Mouse (Mus musculus): ENCODE data around the gene Scp2.

The Scp2 gene

DNA sequence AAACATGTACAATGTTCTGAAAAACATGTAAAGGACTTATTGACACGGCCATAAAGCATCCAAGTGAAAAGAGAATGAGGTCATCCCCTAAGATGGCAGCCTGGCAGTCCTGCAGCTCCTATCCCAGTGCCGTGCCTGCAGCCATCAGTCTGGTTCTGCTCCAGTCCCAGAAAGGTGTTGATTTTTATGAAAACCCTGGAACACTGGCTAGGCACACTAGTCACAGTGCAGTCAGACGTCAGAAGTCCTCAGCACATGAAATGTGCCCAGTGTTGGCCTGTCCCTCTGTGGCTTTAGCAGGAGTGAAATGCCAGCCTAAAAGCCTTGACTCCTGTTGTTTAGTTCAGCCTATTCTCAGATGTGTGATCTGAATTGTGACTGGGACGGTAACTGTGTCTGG, 84.0 kb downstream of the Scp2 start:
- DNase-seq (ENCODE audit: low read depth, low spot score): no peak

DNA sequence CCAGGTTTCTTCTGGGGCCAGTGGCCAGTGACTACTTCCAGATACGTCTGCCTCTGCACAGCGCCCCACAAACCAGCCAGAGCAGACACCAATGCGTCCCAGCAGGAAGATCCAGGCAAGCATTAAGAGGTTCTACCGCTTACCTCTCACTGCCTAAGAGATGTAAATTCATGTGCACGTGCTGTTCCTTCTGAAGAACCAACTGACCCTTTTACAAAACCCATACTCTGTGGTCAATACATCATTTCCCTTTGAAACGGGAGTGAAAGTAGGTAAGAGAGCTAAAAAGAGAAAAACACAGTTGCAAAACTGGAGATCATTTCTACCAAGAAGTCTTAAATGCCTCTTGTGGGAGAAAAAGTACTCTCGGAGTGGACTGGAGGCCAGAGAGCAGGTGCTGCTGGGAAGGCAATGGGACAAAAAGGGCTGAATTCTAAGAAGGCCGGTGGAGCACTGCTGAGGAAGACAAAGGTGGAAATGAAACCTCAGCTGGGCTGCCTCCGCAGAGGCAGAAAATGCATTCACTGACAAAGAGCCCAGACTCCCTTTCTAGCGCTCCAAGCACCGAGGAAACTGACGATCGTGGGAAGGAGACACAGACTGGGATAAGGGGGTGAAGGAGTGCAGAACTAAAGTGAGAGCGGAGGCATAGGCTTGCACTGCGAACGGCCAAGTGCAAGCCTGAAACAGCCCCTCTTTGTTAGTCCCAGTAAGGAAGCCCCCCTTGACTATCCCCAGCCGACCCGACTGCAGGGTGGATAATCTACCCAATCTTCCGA, 85.0 kb downstream of the Scp2 start:
- no peak for DNase-seq (ENCODE audit: low read depth, low spot score)

DNA sequence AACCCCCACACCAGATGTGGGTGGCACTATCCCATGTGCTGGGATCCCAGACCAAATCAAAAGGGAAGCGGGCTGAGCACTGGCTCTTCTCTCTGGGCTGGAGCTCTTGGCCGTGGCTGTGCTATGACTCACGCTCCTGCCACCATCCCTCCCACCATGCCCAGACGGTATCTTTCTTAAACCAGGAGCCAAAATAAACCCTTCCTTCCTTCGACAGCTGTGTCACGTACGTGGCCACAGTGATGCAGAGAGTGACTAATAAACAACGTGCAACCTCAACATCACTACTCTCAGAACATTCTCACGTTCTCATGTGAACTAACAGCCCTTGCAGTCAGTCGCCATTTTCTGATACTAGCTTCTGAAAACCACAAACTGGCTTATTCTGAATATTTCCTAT, 86.6 kb downstream of the Scp2 start:
- DNase-seq (ENCODE audit: low read depth, low spot score): peak; percentile 97

DNA sequence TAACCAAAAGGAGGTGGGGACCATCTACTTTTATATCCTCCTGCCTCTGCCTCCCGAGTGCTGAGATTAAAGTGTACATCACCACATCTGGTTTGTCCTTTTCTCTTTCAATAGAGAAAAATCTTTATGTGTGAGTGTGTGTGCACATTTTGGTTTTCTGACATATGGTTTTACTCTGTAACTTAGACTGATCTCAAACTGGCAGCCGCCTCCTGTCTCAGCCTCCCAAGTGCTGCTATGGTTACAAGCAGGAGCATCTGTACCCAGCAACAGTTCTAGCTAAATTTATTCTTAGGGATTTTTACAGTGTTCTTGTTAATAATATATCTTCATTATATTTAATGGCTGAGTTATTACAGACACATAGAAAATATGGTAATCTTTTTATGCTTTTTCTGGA, 87.6 kb downstream of the Scp2 start:
- no peak for DNase-seq (ENCODE audit: low read depth, low spot score)

DNA sequence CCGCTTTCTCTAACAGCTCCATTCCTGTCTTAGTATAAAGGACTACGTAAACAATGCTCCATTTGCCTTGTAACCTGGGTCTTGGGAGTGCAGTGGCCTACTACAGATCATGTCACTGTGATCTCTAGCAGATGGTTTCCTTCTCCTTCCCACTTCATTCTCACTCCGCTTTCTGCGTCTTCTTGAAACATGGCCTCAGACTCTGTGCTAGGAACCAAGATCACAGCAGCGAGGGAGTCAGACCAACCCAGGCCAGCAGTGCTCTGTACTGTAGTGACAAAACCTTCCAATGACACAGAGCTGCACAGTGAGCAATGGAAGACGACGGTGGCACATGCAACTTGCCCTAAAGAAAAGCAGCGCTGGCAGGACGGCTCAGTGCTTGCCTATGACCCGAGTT, 88.9 kb downstream of the Scp2 start:
- DNase-seq (ENCODE audit: low read depth, low spot score): no peak

DNA sequence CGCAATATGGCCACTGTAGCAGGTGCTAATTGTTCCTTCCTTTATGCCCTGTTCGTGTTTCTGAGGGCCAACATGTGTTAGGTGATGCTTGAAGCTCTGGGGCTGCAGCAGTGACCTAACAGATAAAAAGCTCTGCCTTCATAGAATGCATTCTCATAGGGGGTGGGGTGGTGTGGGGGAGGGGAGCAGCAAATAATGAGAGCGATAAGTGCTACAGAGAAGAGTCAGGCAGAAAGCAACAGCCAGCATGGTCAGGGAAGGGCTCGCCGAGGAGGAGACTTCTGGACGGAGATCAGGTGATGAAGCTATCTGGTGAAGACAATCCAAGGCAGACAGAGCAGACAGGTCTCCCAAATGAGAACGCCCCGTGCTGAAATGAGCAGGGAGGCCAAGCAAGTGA, 92.1 kb downstream of the Scp2 start:
- no peak for DNase-seq (ENCODE audit: low read depth, low spot score)

DNA sequence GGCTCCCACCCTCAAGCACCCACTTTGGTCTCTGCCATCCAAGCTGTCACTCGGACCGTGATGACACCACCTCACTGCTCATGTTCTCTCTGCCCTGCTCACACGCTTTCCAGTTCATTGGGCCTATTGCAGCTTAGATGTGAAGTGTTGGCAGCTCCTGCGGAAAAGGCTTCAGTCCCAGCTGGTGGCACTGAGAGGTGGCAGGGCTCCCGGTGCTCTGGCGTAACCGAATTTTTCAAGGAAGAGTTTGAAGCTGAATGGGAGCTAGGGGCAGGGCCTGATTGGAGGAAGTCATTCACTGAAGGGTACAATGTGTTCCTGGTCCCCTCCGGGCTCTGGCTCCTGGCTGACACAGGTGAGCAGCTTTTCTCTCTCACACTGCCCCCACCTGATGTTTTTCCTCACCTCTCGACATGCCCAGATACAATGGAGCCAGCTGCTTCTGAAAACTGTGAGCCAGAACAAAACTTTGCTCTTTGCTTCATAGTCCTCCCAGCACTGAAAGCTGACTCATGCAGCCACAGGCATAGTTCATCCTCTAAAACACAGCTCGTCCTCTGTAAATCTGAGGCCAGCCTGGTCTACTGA, 93.0 kb downstream of the Scp2 start:
- peak; percentile 20 for DNase-seq (ENCODE audit: low read depth, low spot score)

DNA sequence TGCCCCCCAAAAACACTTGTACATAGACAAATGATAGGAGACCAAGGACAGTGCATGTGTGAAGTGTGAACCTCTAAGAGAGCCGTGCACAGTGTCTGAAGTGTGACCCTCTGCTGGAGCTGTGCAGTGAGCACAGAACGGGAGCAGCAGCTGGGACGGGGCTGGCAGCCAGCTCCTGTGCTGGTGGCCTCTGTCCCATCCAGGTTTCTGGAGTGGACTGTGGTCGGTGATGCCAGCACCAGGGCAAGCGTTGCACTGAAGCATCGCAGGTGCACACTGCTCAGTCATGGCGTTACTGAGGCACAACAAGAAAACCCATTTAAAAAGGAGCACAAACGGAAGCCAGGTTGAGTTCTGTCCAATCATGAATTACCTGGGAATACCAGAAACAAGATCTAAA, 98.7 kb downstream of the Scp2 start:
- no peak for DNase-seq (ENCODE audit: low read depth, low spot score)

DNA sequence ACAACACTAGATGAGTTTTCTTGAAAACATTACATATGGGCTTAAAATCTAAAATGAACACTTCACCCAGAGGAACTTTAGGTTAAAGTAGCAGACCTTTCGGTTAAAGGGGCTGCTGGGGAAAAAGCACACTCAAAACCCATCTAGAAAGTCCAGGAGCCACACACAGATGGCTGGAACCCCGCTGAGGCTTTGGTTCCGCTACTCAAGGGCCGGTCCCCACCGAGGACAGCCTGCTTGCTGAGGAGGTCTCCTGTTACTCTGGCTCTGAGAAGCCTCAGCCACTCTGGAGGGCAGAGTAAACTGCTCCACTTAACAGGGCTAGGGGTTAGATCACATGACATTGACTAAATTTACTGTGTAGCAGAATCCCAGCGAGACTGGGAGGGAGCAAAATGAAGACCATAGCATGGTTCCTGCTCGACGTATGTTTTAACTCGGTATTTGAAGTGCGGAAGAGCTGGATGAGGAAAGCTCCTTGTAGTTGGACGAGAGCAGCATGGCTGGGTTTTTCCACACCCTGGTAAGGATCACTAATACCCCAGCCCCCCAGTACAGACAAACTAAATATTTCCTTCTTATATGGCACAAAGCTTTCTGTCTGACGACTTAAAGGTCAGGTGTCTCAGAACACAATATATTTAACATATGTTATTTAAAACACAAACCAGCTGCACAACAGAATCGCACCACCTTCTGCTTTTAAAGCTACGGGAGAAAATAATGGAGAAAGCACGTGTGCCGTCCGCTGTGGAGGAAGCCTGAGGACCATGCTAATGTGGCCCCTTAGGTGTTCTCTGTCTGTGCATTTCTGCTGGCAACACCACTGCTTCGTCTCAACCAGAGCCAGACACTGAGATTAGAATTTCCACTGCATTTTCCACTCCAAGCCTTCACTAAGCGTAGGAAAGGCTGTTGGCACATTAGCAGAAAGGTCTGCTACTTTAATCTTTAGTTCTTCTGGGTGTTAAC, 99.4 kb downstream of the Scp2 start:
- no peak for DNase-seq (ENCODE audit: low read depth, low spot score)

DNA sequence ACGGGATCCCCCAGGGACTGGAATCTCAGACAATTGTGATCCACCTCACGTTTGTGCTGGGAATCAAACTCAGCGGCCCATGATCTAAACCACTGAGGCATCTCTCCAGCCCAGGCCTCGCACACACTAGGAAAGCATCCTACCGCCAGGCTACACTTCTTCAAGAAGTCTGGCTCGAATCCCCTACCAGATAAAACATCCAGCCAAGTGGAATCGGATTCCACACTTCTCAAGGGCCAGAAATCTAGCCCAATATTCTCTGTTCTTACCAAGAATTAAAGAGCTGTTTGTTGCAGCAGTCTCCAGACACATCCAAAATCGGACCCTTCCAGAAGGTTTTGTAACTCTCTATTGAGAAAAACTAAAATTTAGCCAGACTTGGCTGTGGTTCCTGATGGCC, 107.8 kb downstream of the Scp2 start:
- DNase-seq (ENCODE audit: low read depth, low spot score): no peak

DNA sequence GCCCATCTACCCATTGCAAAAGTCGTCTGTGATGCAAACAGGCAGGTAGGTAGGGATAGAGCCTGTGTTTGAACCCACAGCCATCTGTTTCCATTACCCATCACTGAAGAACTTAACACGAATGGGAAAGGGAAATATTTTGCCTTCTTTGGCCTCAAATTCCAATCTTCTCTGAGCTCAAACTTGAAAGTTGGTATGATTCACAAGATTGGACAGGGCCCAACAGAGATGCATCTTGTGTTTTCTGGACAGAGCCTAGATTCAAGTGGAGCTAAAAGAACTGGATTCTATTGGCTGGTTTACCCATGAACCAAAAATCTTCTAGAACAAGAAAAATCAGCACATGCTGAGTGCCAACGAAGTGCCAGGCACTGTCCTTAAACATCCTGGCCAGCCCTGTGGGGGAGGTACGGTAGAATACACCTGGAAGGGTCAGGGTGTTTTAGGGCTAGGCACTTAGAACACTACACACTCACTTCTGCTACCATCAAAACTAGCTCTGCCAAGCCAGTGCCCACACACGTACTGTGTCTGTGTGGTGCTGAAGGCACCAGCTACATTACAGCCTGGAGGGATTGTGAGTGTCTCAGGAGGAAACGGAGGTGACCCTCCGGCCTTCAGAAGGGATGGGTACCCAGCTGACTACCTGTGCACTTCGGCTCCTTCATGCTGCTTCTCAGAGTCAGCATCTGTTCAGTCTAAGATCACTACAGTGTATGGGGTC, 111.6 kb downstream of the Scp2 start:
- DNase-seq (ENCODE audit: low read depth, low spot score): peak; percentile 79

DNA sequence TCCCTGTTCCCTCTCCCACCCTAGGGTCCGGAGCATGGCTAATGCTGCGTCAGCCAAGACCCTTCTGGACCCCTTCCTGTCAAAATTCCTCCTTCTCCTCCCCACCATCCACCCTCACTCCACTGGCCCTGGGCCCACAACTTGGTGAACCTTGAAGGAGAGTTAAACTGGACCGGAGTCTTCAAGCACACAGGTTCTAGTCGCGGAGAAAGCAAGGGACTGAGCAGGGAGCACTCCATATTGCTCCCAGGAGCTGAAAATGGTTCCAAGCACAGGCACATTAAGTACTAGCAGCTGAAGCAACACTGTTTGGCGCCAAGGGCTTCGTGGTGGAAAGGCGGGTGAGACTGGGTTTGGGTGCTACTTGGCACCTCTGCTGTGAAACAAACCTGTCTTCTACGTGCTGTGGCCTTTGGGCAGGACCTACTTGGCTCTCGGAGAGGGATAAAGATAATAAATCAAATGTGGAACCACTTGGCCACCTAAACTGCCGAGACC, 112.4 kb downstream of the Scp2 start:
- no peak for DNase-seq (ENCODE audit: low read depth, low spot score)

DNA sequence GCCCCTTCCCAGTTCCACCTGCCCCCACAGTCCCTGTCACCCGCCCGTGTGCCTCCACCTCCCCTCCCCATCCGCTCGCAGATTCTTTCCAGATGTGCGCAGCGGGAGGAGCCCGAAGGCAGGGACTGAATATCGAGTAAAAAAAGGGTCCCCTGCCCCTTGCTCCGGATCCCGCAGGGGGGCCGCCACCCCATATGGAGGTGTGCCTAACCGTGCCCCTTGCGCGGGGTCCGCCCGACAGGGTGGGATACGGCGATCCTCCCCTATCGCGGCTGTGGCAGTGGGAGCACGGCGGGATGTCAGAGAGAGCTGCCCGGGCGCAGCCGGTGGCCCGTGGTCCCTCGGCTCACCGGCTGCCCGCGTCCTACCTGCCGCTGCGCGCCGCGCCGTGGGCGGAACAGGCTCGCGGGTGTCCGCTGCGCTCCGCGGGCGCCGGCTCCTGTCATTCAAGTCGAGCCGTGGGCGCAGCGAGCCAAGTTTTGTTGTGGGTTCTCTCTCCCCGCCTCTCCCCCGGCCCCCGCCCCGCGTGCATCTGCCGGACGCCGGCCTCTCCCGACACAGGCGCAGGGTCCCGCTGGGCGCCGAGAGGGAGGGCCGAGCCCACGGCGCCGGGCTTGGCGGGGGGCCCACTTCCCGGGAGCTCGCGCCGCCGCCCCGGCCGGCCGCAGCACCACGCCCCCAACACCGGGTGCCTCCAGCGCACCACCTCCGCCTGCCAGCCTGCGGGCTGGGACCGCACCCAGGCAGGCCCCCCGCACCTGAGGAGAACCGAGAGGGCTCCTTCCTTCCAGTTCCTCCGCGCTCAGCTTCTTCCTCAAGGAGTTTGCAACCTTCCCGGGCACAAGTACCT, 113.1 kb downstream of the Scp2 start:
- no peak for DNase-seq (ENCODE audit: low read depth, low spot score)

DNA sequence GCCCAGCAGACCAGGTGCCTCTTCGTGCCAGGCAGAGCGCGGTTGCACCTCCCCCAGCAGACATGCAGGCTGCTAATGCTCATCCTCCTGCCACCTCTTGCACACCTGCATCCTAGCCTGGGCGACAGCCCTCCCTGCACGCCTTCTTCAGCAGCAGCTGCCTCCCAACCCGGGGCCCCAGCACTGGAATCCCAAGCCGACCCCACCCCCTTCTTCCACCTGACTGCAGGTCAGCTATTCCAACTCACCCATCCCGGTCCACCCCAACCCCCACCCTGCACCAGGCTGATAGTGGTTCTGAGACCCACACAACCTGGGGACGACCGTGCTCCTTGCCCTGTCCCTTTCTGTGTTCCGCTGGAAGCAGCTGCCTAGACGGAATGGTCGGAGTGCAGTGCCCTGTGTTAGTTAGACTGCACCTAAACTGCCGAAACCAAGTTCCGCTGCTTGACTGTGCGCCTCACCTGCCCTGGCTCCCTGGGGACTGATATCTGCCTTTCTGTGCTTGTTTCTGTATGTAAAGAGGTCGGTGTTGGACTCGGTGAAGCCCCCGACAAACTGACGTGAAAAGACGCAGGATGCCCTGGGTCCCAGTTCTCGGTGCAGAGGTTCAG, 113.8 kb downstream of the Scp2 start:
- DNase-seq (ENCODE audit: low read depth, low spot score): no peak

DNA sequence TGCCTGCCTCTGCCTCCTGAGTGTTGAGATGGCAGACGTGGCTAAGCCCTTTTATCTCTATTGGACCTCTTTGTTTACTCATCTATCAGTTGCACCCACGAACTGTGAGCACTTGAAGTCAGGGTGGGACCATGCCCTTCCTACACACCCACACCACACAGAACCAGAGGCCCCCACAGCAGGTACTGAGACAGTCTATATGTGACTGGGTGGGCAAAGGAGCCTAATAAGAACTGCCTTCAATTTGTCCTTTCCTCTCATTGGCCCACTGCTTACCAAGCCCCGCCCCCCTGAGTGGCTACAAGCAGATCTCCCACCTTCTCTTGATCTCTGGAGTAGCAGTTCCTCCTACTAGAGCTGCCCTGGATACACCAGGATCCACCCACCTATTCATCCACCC, 118.6 kb downstream of the Scp2 start:
- DNase-seq (ENCODE audit: low read depth, low spot score): no peak

DNA sequence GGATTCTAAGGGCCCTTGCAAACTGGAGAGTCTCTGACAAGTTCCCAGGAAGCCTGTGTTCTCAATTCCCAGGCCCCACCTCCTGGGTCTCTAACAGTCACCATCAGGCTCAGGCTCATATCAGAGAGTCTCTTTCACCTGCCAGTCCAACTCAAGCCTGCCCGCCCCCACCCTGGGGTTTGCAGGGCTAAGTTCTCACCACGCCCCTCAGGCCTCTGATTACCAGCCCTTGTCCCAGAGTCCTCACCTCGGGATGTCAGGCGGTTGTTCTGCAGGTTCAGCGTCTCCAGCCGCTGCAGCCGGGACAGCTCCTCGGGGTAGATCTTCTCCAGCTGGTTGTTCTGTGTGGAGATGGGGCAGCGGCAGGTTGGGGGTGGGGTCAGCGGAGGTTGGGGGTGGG, 119.5 kb downstream of the Scp2 start:
- no peak for DNase-seq (ENCODE audit: low read depth, low spot score)

DNA sequence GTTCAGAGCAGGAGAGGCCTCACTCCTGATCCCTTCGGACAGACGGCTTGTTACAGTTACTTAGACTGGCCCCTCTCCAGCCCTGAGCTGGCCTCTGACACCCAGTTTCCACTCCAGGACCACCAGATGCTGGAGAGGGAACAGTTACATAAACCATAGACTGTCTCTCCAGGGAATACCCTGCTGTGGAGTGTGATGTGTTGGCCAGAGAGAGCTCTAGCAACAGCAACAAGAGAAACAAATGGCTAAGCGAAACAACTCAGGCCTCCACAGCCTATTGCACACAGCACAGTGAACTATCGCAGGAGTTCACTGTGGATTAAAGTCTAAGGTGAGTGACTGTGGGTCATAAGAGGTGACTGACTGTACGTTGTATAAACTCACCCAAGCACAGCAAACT, 120.2 kb downstream of the Scp2 start:
- DNase-seq (ENCODE audit: low read depth, low spot score): peak; percentile 11

DNA sequence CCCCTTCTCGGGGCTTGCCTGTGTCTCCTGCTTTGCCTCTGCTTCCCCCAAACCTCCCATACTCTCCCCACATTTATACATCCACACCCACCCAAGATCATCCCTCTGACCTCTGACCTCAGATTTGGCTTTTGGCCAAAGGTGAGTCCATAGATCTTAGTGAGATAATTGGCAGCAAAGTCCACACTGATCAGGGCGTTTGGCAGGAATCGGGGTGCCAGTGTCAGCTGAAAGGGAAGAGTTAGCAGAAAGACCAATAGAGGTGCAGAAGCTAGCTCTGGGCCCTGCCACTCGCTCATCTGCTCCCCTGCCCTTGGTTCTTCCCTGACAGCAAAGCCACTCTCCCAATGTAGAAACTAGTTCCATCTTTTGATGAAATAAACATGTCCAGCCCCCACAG, 121.6 kb downstream of the Scp2 start:
- no peak for DNase-seq (ENCODE audit: low read depth, low spot score)

DNA sequence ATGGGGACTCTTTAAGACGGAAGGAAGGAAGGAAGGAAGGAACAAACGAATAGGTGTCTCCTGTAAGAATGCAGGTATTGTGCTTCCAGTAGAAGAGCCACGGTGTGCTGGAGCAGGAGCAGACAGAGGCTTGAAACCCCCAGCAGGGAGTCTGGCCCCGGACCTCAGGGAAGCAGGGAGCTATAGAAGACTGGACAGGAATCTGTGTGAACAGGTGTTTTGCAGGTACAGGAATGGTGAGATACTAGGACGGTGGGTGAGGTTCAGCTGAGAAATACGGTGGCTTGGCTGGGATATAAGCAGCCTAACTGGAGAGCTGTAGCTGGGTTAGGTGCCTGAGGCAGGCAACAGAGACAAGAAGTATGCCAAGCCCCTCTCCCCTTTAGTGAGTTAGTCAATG, 124.6 kb downstream of the Scp2 start:
- no peak for DNase-seq (ENCODE audit: low read depth, low spot score)
